Mouse (Mus musculus) embryonic facial prominence, embryonic 11.5 days (tissue): ENCODE measurements around the gene Dnajb5. TPM values are rescaled to one million over a fixed set of nuclear protein-coding genes. Genes with fewer than 3 reads are reported as not detected.

Experiments used
- ATAC-seq: fragments of 200-750 bp; cut with Nextera tagmentation; replicated peaks from 2 replicates; pipeline ENCODE4 v1.8.0; 2017; ENCODE audit warnings: low read depth; ENCODE audit not compliant: insufficient number of reproducible peaks, low FRiP score, low TSS enrichment
- DNase-seq: peaks from one replicate; pipeline ENCODE4 v3.0.0-alpha.2; 2015; ENCODE audit warnings: low spot score
- H3K27ac ChIP-seq: fragments of 300-500 bp; sonication (generic); replicated peaks from 2 replicates; pipeline ENCODE4 v1.5.1; 2014; ENCODE audit warnings: mild to moderate bottlenecking, low read depth, low read length, control low read depth
- H3K27me3 ChIP-seq: fragments of 300-500 bp; sonication (generic); 2 replicates; pipeline ENCODE4 v1.6.1; 2014; ENCODE audit warnings: mild to moderate bottlenecking, low read length, moderate library complexity, mixed read lengths; ENCODE audit not compliant: control insufficient read depth, insufficient read depth
- H3K36me3 ChIP-seq: fragments of 300-500 bp; sonication (generic); replicated peaks from 2 replicates; pipeline ENCODE4 v1.6.1; 2014; ENCODE audit warnings: low read depth, mild to moderate bottlenecking, low read length, moderate library complexity, mixed read lengths; ENCODE audit not compliant: control insufficient read depth, insufficient read depth
- H3K4me1 ChIP-seq: fragments of 300-500 bp; sonication (generic); 2 replicates; pipeline ENCODE4 v1.6.1; 2014; ENCODE audit warnings: low read length, mixed read lengths; ENCODE audit not compliant: control insufficient read depth, insufficient read depth
- H3K4me2 ChIP-seq: fragments of 300-500 bp; sonication (generic); 2 replicates; pipeline ENCODE4 v1.6.1; 2014; ENCODE audit warnings: low read depth, mild to moderate bottlenecking, control low read depth, low read length, moderate library complexity
- H3K4me3 ChIP-seq: fragments of 300-500 bp; sonication (generic); 2 replicates; pipeline ENCODE4 v1.5.1; 2014; ENCODE audit warnings: low read depth, low read length, control low read depth
- H3K9ac ChIP-seq: fragments of 300-500 bp; sonication (generic); replicated peaks from 2 replicates; pipeline ENCODE4 v1.6.1; 2014; ENCODE audit warnings: mild to moderate bottlenecking, control low read depth, low read length
- H3K9me3 ChIP-seq: fragments of 300-500 bp; sonication (generic); replicated peaks from 2 replicates; pipeline ENCODE4 v1.6.1; 2016; ENCODE audit warnings: mild to moderate bottlenecking, low read length, inconsistent platforms, mixed read lengths; ENCODE audit not compliant: control insufficient read depth
- WGBS: fragments of 180-500 bp; shearing (Covaris S2); extraction: QIAGEN DNeasy Blood & Tissue Kit; methylation state at CpG from one replicate; pipeline ENCODE4 v1.1.7; 2014; 5-methylcytosine and 5-hydroxymethylcytosine counted together
- polyA plus RNA-seq: library from polyadenylated mRNA; unstranded; fragments of >200 nt; fragmentation: Nextera tagmentation; extraction: Ambion mirVana; gene quantifications from 2 replicates; pipeline ENCODE4 v1.2.1, GENCODE M21; 2014

Gene Dnajb5
- polyA plus RNA-seq, 1 experiment from 2014 or later: 8.6 TPM

DNA sequence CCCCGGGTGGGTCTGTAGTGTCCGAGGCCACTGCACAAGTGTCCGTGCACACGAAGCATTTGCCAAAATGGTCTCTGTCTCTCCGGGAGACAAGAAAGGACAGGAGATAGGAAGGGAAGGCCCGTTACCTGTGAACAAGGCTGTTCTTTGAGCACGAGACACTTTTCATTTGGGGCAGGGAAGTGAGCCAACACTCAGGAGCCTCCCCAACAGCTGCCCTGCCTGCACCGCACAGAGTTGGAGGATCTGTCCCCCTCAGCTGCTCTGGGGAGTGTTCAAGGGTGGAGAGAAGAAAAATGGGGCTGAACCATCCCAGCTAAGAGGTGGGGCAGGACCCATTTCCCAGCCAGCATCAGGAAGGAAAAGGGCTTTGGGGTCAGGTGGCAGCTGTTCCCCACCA is 8.4 kb downstream of the Dnajb5 start:
- Histone ChIP-seq H3K36me3 (no peaks in the 10 kb centered on the region; the same call in 1 of the 2 replicates), H3K4me3 (no peak overlapping the region), H3K9me3 (no peaks in the 10 kb centered on the region), H3K4me1 (no peaks in the 10 kb centered on the region), H3K4me2 (no peak overlapping the region), H3K27ac (no peak overlapping the region), H3K9ac (no peak overlapping the region), H3K27me3 (no peaks in the 10 kb centered on the region)
- ATAC-seq (no peak), DNase-seq (no peak)
- WGBS: 90% methylated on average over 8 of the region's 8 CpGs

DNA sequence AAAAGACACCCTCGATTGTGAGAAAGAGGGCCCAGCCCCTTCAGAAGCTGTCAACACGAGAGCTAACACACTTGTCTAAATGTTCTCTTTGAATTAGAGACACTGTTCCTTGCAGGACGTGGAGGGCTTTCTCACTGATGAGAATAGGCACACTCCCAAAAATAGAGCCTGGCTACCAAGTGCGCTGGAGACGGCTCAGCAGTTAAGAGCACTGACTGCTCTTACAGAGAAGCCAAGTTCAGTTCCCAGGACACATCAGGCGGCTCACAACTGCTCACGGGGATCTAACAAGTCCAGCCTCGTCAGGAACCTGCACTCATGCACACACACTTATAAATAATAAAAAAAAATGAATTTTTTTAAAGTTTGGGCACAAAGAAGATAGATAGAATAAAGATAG is 9.3 kb downstream of the Dnajb5 start:
- H3K27ac ChIP-seq: no peak overlapping the region
- no peak overlapping the region for H3K4me3 ChIP-seq
- 76% methylated on average over 8 of the region's 8 CpGs for WGBS
- H3K36me3 ChIP-seq: no peaks in the 10 kb centered on the region; the same call in 1 of the 2 replicates
- ATAC-seq (no peak), DNase-seq (no peak)
- H3K4me1 ChIP-seq: no peaks in the 10 kb centered on the region
- no peak overlapping the region for H3K9ac ChIP-seq
- no peak overlapping the region for H3K4me2 ChIP-seq
- H3K27me3 ChIP-seq: no peaks in the 10 kb centered on the region
- no peaks in the 10 kb centered on the region for H3K9me3 ChIP-seq

DNA sequence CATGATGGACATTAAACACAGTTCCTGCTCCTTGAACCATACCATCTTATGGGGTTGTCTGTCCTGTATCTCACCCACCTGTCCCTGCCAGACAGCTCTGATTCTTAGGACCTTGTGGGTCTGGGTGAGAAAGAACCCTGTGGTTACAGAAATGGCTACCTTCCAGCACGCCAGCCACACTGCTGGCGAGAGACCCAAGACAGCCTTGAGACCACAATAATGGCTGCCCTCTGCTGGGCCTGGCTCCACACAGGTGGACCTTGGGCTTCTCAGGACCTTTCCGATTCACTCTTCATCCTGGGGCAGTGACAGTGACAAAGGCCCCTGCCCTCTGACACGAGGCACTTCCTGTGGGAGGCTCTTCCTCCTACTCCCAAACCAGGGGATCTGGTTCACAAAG is 9.8 kb downstream of the Dnajb5 start:
- no peaks in the 10 kb centered on the region for H3K9me3 ChIP-seq
- DNase-seq (no peak), ATAC-seq (no peak)
- H3K27me3 ChIP-seq: 0 out of 2 replicates have a peak, but pooled peaks cover under 1% of the 10 kb centered on the region
- H3K9ac ChIP-seq: no peak overlapping the region
- no peak overlapping the region for H3K27ac ChIP-seq
- WGBS: 67% methylated on average over 4 of the region's 4 CpGs
- no peak overlapping the region for H3K4me3 ChIP-seq
- H3K4me1 ChIP-seq: no peaks in the 10 kb centered on the region
- no peak overlapping the region for H3K4me2 ChIP-seq
- no peaks in the 10 kb centered on the region; the same call in 1 of the 2 replicates for H3K36me3 ChIP-seq

DNA sequence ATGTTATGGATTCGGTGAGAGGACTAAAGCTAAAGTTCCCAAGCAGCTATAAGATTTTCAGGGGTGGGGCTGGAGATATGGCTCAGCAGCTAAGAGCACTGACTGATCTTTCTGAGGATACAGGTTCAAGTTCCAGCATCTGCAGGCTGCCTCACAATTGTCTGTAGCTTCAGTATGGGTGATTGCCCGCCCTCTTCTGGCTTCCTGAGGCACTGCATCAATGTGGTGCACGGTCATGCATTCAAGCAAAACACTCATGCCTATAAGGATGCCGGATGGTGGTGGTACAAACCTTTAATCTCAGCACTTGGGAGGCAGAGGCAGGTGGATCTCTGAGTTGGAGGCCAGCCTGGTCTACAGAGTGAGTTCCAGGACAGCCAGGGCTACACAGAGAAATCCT is 12.0 kb downstream of the Dnajb5 start:
- Histone ChIP-seq H3K4me3 (no peak overlapping the region), H3K36me3 (no peaks in the 10 kb centered on the region; the same call in 1 of the 2 replicates), H3K27ac (no peak overlapping the region), H3K9ac (no peak overlapping the region), H3K9me3 (no peaks in the 10 kb centered on the region), H3K27me3 (0 out of 2 replicates have a peak, but pooled peaks cover 2% of the 10 kb centered on the region), H3K4me2 (no peak overlapping the region), H3K4me1 (no peaks in the 10 kb centered on the region)
- DNase-seq: peak; percentile 68
- ATAC-seq: no peak
- WGBS: 37% methylated on average over 4 of the region's 4 CpGs

DNA sequence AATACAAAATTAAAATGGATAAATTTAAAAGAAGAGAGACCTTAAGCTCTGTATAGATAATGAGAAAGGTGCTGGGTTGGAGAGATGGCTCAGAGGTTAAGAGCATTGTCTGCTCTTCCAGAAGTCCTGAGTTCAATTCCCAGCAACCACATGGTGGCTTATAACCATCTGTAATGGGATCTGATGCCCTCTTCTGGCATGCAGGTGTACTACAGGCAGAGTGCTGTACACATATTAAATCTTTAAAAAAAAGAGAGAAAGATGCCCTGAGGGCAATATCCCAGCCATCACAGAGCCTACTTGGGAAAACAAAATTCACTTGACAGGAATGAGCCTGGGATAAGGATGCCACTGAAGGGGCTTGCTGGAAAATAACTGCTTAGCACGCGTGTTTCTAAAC is 13.9 kb downstream of the Dnajb5 start:
- Histone ChIP-seq H3K4me2 (no peak overlapping the region), H3K4me1 (no peaks in the 10 kb centered on the region), H3K27ac (no peak overlapping the region), H3K9ac (no peak overlapping the region), H3K36me3 (no peaks in the 10 kb centered on the region), H3K4me3 (no peak overlapping the region), H3K27me3 (0 out of 2 replicates have a peak, but pooled peaks cover 2% of the 10 kb centered on the region), H3K9me3 (no peaks in the 10 kb centered on the region)
- ATAC-seq (no peak), DNase-seq (no peak)
- 93% methylated on average over 2 of the region's 2 CpGs for WGBS

DNA sequence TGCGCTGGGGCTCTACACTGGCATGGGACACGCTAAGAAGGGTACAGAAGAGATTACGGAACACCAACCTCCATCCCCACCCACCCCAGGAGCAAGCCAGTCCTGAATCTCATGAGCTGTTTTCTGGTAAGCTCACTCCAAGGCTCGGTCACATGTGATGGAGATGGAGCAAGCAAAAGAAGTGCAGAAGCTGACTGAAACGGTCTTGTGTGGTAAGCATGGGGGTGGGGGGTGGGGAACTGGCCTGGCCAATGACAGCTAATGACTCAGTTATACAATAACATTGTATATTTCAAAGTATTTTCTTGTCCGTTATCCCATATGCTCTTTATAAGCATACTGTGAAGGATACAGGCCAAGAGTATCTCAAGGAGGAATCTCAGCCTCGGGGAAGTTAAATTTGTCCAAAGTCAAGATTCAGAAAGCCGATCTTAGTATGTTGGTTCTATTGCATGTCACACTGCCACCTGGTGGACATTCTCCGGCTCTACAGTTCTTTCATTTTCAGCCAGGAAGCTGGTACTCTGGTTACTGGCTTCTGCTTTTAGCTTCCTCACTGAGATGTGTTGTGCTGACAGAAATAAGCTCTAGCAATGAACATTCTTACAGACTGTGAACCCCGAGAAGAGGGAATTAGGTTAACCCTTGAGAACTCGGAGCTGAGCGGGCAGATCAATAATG is 15.6 kb downstream of the Dnajb5 start:
- Histone ChIP-seq H3K27ac (no peak overlapping the region), H3K9me3 (no peaks in the 10 kb centered on the region), H3K9ac (no peak overlapping the region), H3K4me2 (no peak overlapping the region), H3K4me3 (no peak overlapping the region), H3K27me3 (0 out of 2 replicates have a peak, but pooled peaks cover 2% of the 10 kb centered on the region), H3K4me1 (no peaks in the 10 kb centered on the region), H3K36me3 (no peaks in the 10 kb centered on the region)
- DNase-seq (peak; percentile 80), ATAC-seq (no peak)
- WGBS: 14% methylated on average over 12 of the region's 12 CpGs

GRCm38 (mm10) chr4:42969304-42969703 is 19.7 kb downstream of the Dnajb5 start, which contains the start of gene 1700022I11Rik:
1700022I11Rik (plus strand) TSS chr4:42969604.
- H3K27me3 ChIP-seq: 0 out of 2 replicates have a peak, but pooled peaks cover 2% of the 10 kb centered on the region
- no peaks in the 10 kb centered on the region for H3K36me3 ChIP-seq
- 91% methylated on average over 4 of the region's 4 CpGs for WGBS
- H3K4me2 ChIP-seq: no peak within 1 kb of the TSS
- no peaks in the 10 kb centered on the region for H3K4me1 ChIP-seq
- no peaks in the 10 kb centered on the region for H3K9me3 ChIP-seq
- no peak for ATAC-seq
- H3K9ac ChIP-seq: no peak within 1 kb of the TSS
- no peak within 1 kb of the TSS for H3K27ac ChIP-seq
- DNase-seq: no peak
- H3K4me3 ChIP-seq: no peak within 1 kb of the TSS

- no peak overlapping the region for H3K4me3 ChIP-seq
- DNase-seq: no peak
- no peak overlapping the region for H3K9ac ChIP-seq
- H3K27me3 ChIP-seq: no peaks in the 10 kb centered on the region
- ATAC-seq: no peak
- H3K27ac ChIP-seq: no peak overlapping the region
- no peaks in the 10 kb centered on the region for H3K4me1 ChIP-seq
- no peaks in the 10 kb centered on the region for H3K36me3 ChIP-seq
- no peak overlapping the region for H3K4me2 ChIP-seq
- WGBS: 75% methylated on average over 4 of the region's 4 CpGs
- no peaks in the 10 kb centered on the region for H3K9me3 ChIP-seq
Observed at GRCm38 (mm10) chr4:42972952-42973351, 23.3 kb downstream of the Dnajb5 start.
